Mouse (Mus musculus) 3134 (cell line): ENCODE results near the gene Gm11214.
A peak's percentile ranks its signal among the peaks of the same experiment; 100 is the strongest.

Experiments
- DNase-seq: peaks from one replicate; pipeline ENCODE4 v3.0.0-alpha.2; 2011; ENCODE audit warnings: low spot score; ENCODE audit not compliant: insufficient read length; ENCODE audit errors: extremely low read depth

Gm11214 gene

GRCm38 (mm10) chr4:63663279-63663678 is at the start of gene Gm11214:
TSS of gene Gm11214 (minus strand) at chr4:63663379.
- DNase-seq: no peak

GRCm38 (mm10) chr4:63711886-63712285 is 48.7 kb upstream of the Gm11214 start:
- no peak for DNase-seq

DNA sequence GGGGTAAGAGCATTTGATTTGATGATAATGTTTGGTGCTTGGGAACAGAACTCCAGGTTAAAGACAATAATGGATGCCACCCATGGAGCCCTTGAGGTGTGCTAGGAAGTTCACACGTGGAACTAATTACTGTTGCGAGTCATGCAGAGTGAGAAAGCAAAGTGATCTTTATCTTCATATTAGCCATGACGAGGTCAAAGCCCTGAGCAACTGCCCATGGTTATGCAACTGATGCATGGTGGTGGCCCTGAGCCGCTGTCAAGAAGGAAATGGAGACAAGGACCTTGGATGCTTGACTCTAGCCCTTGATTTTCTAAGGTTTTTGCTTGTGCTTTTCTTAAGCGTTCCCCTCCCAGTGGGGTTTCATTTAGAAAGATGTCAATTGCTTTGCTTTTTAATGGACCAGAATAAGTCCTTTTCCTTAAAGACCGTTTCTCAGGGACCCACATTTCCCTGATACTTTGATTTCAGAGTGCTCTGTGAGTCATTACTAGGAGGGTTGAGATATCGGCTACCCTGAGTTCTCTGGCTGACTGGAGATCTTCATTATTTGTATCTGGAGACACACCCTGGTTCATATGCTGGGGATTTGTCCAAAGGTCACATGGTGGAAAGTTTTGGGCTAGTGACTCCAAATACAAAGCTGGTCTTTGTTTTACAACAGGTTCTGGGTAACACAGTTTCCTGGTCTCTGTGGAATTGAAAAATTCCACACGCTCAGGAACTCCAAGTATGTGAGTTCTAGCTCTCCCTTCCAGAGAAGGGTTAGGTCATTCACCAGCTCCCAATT is 47.4 kb upstream of the Gm11214 start:
- no peak for DNase-seq

- DNase-seq: no peak
Measured at GRCm38 (mm10) chr4:63706279-63706971, 43.2 kb upstream of the Gm11214 start.

- no peak for DNase-seq
Measured at GRCm38 (mm10) chr4:63704232-63704631, 41.1 kb upstream of the Gm11214 start.

DNA sequence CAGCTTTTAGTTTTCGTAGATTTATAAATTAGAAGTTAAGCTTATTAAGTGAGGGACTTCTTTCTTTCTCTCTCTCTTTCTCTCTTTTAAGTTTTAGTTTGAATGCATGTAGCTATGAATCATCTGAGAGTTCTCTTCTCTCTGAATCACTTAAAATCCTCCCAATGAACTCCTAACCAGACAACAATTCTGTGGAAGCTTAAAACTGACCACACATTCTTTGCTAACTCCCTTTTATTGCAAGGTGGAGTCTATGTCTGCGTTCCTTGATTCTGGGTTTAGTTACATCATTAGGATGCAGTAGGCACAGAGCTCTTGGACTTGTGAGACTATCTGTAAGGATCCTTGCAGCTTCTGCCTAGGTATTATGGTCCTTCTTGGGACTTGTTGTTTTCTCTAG is 40.5 kb upstream of the Gm11214 start:
- no peak for DNase-seq

DNA sequence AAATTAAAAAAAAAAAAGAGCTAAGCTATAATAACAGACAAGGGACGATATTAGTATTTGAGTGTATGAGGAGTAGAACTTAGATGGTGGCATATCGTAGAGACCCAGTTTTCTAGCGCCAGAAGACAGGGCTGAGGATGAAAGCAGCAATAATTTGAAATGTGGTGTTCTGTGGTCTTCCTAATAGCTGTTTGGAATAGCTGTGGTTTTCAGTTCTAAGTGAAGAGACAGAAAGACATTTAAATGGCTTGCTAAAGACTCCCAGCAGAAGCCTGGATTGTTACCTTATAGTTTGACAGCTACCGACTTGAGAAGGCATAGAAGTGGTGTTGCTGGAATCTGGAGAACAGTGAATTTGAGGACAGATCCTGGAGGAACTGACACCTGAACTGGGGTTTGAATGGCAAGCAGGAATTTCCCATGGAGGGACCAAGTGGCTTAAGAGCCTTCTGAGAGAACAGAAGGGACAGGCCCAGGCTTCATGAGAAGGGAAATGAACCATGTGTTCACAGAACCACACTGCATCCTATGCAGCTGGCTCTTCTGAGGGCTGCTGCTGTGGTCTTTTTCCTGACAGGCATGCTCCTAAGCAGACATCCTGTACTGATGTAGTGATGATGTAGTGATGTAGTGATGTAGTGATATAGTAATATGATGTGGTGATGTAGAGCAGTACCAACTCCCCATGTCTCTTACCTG is 39.0 kb upstream of the Gm11214 start:
- no peak for DNase-seq

GRCm38 (mm10) chr4:63699749-63700148 is 36.6 kb upstream of the Gm11214 start:
- DNase-seq: no peak

DNA sequence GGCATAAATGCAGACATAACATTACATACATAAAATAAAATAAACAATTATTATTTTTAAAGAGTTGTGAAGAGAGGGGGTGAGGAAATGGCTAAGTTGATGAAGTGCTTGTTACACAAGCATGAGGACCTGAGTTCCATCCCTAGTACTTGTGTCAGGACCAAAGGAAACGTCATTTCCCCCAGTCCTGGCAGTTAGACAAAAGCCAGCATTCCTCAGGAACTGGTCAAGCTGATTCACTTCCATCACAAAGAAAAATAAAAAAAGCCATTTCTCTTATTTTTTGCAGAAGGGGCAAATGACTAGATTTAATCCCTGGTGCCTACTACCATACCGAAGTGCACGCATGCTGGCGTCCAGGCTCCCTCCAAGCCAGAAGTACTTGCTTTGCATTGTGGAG is 33.7 kb upstream of the Gm11214 start:
- no peak for DNase-seq

GRCm38 (mm10) chr4:63692351-63692750 is 29.2 kb upstream of the Gm11214 start:
- no peak for DNase-seq

DNA sequence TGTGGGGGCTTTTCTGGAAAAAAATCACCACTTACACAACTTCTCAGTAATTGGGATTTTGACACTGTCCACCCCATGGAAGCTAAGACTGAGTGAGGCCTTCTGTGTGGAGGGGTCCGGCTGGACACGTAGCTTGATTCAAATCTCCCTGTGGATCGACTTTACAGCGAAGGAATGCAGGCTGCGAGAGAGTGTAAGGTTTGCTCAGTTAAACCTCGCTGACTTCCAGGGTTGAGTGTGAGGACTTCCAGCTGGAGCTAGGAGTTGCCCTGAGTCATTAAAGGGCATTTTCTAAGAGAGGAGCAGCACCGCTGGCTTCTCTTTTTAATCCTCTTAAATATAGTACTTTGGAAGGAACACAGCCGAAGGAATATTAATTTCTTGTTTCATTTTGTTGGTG is 24.2 kb upstream of the Gm11214 start:
- DNase-seq: no peak

GRCm38 (mm10) chr4:63686157-63686556 is 23.0 kb upstream of the Gm11214 start:
- DNase-seq: no peak

DNA sequence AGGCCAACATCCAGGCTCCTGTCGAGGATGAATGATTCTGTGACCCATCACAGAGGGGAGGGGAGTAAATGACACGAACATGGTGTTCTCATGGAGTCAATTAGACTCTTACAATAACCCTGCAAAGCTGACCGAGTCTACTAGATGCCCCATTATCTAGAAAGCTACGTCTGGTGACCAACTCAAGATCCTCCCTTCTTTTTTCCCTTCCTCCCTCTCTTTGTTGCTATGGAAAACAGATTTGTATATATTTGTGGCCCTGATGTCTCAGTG is 22.0 kb upstream of the Gm11214 start:
- no peak for DNase-seq

DNA sequence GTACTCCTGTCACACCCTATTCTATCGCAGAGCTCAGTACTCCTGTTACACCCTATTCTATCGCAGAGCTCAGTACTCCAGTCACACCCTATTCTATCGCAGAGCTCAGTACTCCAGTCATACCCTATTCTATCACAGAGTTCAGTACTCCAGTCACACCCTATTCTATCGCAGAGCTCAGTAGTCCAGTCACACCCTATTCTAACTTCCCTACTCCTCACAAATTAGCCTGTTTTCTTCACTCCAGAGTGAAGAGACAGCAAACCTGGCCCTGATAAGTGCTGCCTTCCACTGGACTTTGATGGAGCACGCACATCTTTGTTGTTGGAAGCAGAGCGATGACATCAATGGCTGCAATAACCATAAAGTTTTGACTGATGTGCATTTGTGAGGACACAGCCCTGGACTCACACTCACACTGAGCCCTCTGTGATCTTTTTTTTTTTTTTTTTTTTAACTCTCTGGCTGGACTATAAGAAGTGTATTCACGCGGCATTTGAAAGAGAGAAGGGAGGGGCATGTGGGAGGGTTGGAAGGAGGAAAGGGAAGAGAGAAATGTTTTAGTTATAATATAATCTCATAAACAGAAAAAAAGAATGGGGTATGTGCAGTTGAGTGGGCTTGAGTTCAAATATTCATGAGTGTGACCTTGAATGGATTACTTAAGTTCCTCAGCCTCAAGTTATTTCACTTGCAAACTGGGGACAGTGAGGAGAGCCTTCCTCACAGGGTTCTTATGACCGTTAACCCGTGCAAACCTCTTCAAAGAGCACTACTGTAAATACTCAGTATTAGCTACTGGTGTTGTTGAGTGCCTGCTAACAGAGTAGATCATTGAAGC is 21.5 kb upstream of the Gm11214 start:
- no peak for DNase-seq

DNA sequence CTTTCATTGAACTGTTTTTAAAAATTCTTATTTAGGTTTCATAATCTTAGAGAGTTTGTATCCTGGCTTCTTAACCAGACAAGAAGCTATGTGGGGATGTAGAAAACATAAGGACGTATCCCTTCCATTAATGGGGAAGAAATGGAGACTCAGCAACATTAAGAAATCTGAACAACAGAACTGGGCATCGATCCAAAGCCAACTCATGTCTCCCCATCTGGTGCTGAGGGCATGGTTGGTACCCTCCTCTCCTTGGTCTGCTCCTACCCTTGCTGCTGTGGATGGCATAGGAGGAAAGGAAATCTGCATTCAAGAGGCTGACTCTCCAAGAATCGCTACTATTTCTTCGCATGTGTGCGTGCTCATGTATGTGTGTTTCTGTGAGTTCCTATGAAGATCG is 20.5 kb upstream of the Gm11214 start:
- DNase-seq: no peak

DNA sequence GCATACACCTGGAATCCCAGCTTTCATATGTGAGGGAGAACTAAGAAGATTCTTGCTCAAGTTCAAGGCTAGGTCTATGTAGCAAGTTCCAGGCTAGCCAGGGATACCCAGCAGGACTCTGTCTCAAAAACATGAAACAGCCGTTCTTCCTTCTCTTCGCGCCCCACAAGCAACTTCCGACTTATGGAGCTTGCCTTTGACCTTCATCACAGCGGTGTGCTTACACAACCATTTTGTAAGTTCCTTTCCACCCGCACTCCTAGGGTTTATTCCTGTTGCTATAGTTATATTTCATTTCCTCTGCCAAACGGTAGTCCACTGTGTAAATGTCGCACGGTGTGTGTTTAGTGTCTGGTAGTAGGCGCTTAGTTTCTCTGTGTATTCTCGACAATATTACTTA is 19.9 kb upstream of the Gm11214 start:
- DNase-seq: no peak

GRCm38 (mm10) chr4:63682441-63682840 is 19.3 kb upstream of the Gm11214 start:
- no peak for DNase-seq

- DNase-seq: no peak
Measured at GRCm38 (mm10) chr4:63681557-63681956, 18.4 kb upstream of the Gm11214 start.

DNA sequence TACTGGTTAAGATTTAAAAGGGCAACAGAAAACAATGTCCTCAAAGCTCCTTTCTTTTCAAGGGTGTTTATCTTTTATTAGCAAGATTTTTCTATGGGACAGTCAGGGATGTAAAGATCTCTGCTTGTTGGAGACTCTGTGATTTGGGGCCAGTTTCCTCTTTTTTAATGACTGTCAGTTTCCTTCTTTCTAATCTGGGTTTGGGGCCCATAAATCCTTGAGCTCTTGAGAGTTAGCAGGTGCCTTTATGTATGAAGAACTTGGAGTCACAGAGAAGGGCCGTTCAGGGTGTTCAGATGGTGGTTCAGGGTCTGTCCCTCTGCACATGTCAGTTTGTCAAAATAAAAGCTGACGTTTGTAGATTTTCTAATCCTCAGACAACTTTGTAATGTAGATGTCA is 11.9 kb upstream of the Gm11214 start:
- DNase-seq: no peak

DNA sequence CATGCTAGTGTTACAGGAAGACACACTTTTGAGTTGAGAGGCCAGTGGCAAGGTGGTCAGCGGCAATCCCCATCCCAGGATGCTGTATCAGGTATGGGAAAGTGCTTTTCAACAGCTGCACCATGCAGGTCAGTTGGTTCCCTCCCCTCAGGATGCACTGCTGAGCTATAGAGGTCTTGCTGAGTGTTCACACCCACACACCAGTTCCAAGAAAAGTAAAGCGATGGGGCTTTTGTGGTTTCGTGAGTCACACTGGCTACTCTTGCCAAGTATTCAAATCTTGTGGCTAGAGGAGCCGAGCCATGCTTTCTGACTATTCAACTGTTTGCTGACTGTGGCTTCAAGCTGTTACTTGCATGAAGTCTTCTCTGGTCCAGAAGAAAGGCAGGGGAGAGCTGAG is 5.1 kb upstream of the Gm11214 start:
- peak; percentile 78 for DNase-seq

GRCm38 (mm10) chr4:63665738-63666137 is 2.6 kb upstream of the Gm11214 start:
- DNase-seq: no peak
